Mouse (Mus musculus) neural tube, embryonic 15.5 days (tissue): ENCODE data around the gene Map7. TPM values are rescaled to one million over a fixed set of nuclear protein-coding genes. Genes with fewer than 3 reads are reported as not detected.

Experiments used
- ATAC-seq: fragments of 200-750 bp; cut with Nextera tagmentation; 2 replicates; pipeline ENCODE4 v1.8.0; 2017; ENCODE audit warnings: mild to moderate bottlenecking, moderate TSS enrichment, moderate library complexity; ENCODE audit not compliant: low FRiP score
- H3K27ac ChIP-seq: fragments of 300-500 bp; sonication (generic); replicated peaks from 2 replicates; pipeline ENCODE4 v1.5.1; 2015; ENCODE audit warnings: mild to moderate bottlenecking, inconsistent platforms
- H3K27me3 ChIP-seq: fragments of 300-500 bp; sonication (generic); replicated peaks from 2 replicates; pipeline ENCODE4 v1.6.1; 2015; ENCODE audit warnings: inconsistent platforms
- H3K36me3 ChIP-seq: fragments of 300-500 bp; sonication (generic); 2 replicates; pipeline ENCODE4 v1.6.1; 2015; ENCODE audit warnings: inconsistent platforms
- H3K4me1 ChIP-seq: fragments of 300-500 bp; sonication (generic); 2 replicates; pipeline ENCODE4 v1.6.1; 2015; ENCODE audit warnings: inconsistent platforms
- H3K4me2 ChIP-seq: fragments of 300-500 bp; sonication (generic); 2 replicates; pipeline ENCODE4 v1.6.1; 2015; ENCODE audit warnings: inconsistent platforms, mild to moderate bottlenecking, moderate library complexity
- H3K4me3 ChIP-seq: fragments of 300-500 bp; sonication (generic); replicated peaks from 2 replicates; pipeline ENCODE4 v1.5.1; 2015; ENCODE audit warnings: mild to moderate bottlenecking, inconsistent platforms
- H3K9ac ChIP-seq: fragments of 300-500 bp; sonication (generic); replicated peaks from 2 replicates; pipeline ENCODE4 v1.6.1; 2015; ENCODE audit warnings: mild to moderate bottlenecking, inconsistent platforms
- H3K9me3 ChIP-seq: fragments of 300-500 bp; sonication (generic); replicated peaks from 2 replicates; pipeline ENCODE4 v1.6.1; 2016; ENCODE audit warnings: inconsistent platforms
- WGBS: fragments of 180-500 bp; shearing (Covaris S2); methylation state at CpG from one replicate; pipeline ENCODE4 v1.1.7; 2015; ENCODE audit warnings: mixed read lengths; 5-methylcytosine and 5-hydroxymethylcytosine counted together
- polyA plus RNA-seq: library from polyadenylated mRNA; unstranded; fragments of >200 nt; fragmentation: Nextera tagmentation; extraction: Ambion mirVana; gene quantifications from 2 replicates; pipeline ENCODE4 v1.2.1, GENCODE M21; 2015

The Map7 gene
- polyA plus RNA-seq, 1 experiment from 2014 or later = 13.9 TPM

DNA sequence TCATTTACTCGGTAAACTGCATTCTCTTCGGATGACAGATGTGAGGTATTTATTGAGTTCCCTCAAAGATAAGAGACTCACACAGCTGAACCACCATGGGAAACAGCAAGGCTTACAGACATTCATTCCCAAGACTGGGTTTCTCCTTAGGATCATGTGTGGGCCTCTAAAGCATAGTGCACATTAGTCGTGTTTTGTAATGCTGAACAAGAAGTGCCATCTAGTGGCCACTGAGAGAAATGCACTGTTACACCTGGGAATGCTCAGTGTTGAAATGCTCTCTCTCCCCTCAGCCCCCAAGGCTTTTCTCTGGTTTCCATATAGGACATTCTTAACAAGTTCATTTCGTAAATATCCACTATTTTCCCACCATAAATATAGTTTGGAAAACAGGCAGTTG lies 23.0 kb upstream of the Map7 start:
- H3K9ac ChIP-seq = no peak overlapping the region
- WGBS = 47% methylated on average over 4 of the region's 4 CpGs
- no peak overlapping the region for H3K4me3 ChIP-seq
- no peaks in the 10 kb centered on the region for H3K27me3 ChIP-seq
- ATAC-seq = 0 out of 2 replicates have a peak, but pooled peaks have one; percentile 50
- peaks cover 6% of the 10 kb centered on the region; the same call in 1 of the 2 replicates for H3K4me1 ChIP-seq
- H3K9me3 ChIP-seq = no peaks in the 10 kb centered on the region
- H3K4me2 ChIP-seq = no peak overlapping the region
- no peak overlapping the region for H3K27ac ChIP-seq
- no peaks in the 10 kb centered on the region for H3K36me3 ChIP-seq

DNA sequence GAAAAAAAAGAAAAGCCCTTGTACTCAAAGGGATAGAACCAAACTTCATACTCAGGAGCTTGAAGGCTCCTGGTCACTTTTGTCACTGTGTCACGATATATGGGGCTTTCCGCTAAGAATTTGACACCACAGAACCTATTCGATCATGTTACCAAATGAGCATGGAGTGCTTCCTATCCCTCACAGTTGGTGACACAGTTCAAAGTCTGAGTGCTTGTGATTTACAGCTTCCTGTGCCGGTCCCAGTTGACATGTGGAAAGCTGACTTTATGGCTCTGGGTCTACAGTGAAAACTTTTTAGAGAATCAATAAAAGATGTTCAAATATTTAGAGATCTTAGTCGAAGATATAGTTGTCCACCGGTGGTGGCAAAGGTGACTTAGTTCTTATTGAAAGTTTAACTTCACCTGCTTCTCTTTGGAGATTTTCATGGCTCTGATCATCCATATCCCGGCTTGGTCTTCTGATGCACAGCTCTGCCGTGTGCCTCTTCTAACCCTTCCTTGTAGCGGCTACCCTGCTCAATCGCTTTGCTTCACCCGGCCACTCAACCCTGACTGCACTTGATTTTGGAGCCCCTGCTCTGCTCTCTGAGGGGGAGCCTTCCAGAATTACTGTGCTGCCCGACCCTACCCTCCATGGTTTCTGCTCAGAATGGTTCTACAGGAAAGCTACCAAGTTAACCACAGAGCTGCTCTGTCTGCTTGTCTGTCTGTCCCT lies 15.2 kb upstream of the Map7 start:
- Histone ChIP-seq H3K27ac (no peak overlapping the region), H3K4me3 (no peak overlapping the region), H3K9me3 (no peaks in the 10 kb centered on the region), H3K4me2 (no peak overlapping the region), H3K4me1 (no peaks in the 10 kb centered on the region), H3K9ac (no peak overlapping the region), H3K36me3 (no peaks in the 10 kb centered on the region), H3K27me3 (no peaks in the 10 kb centered on the region)
- ATAC-seq = no peak
- 87% methylated on average over 12 of the region's 12 CpGs for WGBS

DNA sequence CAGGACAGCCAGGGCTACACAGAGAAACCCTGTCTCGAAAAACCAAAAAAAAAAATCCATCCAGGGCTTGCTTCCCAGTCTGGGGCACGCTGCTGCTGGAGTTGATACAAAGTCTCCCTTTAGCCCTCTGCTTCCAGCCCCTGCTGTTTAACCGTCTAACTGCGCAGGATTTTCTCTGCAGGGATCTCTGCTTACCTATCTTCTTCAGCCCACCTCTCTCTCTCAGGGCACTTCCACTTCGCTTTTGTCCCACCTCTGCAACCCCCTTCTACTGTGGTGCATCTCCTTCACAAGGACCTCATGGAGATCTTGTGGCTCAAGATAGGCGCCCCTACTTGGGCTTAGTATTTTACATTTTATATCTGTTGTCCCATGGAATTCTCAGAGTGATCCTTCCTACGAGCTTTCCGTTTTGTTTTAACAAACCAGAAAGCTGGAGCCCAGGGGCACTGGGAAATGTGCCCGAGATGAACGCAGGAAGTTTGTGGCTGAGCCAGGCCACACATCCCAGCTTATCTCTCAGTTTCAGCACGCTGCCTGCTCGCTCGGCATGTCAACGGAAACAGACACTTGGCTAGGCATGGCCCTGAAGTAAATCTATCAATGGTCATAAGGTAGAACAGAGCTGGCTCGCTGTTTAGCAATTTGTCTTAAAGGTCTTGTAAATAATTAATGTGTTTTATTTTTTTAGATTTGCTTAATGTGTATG lies 12.8 kb upstream of the Map7 start:
- Histone ChIP-seq H3K27ac (no peak overlapping the region), H3K4me2 (no peak overlapping the region), H3K4me1 (no peaks in the 10 kb centered on the region), H3K9ac (no peak overlapping the region), H3K9me3 (no peaks in the 10 kb centered on the region), H3K4me3 (no peak overlapping the region), H3K27me3 (no peaks in the 10 kb centered on the region), H3K36me3 (no peaks in the 10 kb centered on the region)
- 79% methylated on average over 15 of the region's 15 CpGs for WGBS
- ATAC-seq = no peak

DNA sequence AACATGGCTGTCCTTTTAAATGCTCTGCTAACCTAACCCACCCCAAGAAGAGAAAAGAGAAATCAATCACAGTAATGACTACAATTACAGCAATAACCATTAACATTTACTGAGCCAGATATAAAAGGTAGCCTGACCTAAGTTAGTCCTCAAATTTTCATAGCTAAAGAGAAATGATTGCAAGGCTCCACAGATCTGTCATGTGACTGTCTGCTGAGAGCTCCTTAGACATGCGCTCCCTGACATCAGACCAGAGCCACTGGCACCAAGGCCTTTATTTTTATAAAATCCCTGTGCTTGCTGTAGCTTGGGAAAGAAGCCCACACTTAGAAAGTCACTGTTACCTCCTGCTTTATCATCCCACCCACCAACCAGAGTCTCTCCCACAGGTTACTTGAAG lies 11.8 kb upstream of the Map7 start:
- Histone ChIP-seq H3K9me3 (no peaks in the 10 kb centered on the region), H3K27me3 (no peaks in the 10 kb centered on the region), H3K4me1 (no peaks in the 10 kb centered on the region), H3K4me2 (no peak overlapping the region), H3K36me3 (no peaks in the 10 kb centered on the region), H3K27ac (no peak overlapping the region), H3K4me3 (no peak overlapping the region), H3K9ac (no peak overlapping the region)
- 85% methylated on average over 1 of the region's 1 CpGs for WGBS
- ATAC-seq = no peak

DNA sequence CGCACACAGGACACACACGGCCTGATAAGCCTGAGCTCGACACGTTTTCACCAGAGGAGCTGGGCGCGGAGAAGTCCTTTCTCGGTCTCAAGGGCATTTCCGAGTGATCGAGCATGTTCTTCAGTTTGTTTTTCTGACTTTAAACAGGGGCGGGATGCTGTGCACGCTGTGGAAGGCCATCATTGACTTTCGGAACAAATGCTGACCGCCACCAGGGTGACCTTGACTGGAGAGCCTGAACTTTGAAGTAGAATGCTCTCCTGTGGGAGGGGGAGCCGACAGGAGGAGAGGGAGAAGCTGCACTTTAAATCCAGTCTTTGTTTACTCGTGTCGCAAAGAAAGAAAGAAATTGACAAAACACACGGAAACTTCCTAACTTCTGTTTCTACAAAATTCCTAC lies 6.9 kb upstream of the Map7 start:
- 42% methylated on average over 17 of the region's 17 CpGs for WGBS
- no peak overlapping the region for H3K27ac ChIP-seq
- no peaks in the 10 kb centered on the region for H3K36me3 ChIP-seq
- no peaks in the 10 kb centered on the region for H3K9me3 ChIP-seq
- no peak overlapping the region for H3K4me3 ChIP-seq
- H3K9ac ChIP-seq = no peak overlapping the region
- H3K4me1 ChIP-seq = no peaks in the 10 kb centered on the region
- H3K4me2 ChIP-seq = peak overlapping the region; percentile 9; the same call in 1 of the 2 replicates
- peaks cover 1% of the 10 kb centered on the region for H3K27me3 ChIP-seq
- ATAC-seq = no peak

DNA sequence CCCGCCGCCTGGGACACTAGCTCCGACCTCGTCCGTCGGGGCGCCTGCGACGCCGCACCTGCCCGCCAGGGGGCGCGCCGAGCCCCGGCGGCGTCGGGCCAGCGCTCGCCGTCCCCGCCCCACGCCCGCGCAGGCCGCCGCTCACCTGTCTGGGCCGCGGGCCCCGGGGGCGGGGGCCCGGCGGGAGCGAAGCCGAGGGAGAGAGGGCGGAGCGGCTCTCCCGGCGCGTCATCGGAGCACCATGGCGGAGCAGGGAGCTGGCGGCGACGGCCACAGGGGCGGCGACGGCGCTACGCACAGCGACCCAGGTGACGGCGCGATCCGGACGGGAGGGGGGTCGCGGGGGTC lies 476 bp downstream of the Map7 start:
- no peaks in the 10 kb centered on the region for H3K36me3 ChIP-seq
- peaks cover 20% of the 10 kb centered on the region for H3K4me1 ChIP-seq
- H3K27ac ChIP-seq = no peak overlapping the region
- WGBS = under 1% methylated on average over 38 of the region's 58 CpGs
- H3K4me3 ChIP-seq = peak overlapping the region; percentile 67
- no peaks in the 10 kb centered on the region for H3K9me3 ChIP-seq
- H3K9ac ChIP-seq = peak overlapping the region; percentile 53
- peak; percentile 69 for ATAC-seq
- peak overlapping the region; percentile 97 for H3K4me2 ChIP-seq
- peaks cover 34% of the 10 kb centered on the region for H3K27me3 ChIP-seq

DNA sequence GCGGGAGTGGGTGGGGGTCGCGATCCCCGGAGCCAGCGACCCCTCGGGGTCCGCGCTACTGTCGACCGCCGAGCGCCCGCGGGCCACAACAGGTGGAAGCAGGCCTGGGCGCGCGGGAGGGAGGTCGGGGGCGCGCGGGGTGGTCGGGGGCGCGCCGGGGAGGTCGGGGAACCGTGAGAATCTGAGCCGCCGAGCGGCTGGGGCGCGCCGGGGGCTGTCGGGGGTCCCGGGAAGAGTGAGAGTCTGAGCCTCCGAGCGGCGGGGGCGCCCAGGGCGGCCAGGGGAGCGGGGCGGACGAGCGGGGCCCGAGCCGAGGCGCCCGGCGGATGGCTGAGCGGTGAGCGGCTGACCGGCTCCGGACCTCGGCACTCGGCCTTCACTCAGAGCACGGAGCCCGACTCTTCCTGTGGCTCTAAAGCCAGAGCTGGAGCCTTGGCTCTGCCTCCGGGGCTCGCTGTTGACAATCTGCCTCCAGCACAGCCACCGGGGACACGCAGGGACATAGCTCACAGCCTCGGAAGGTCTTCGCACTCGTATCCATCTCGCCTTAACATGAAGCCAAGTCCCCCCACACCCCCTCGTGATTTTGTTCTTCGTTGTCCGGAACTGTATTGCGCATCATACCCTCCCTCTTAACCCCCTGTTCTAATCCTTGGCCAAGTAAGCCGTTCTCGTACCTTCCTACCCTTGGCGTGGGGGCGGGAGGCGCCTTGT lies 1.0 kb downstream of the Map7 start:
- peak; percentile 69 for ATAC-seq
- Histone ChIP-seq H3K4me3 (peak overlapping the region; percentile 67), H3K27me3 (peaks cover 34% of the 10 kb centered on the region), H3K27ac (no peak overlapping the region), H3K4me1 (peaks cover 20% of the 10 kb centered on the region), H3K9ac (peak overlapping the region; percentile 53), H3K9me3 (no peaks in the 10 kb centered on the region), H3K4me2 (peak overlapping the region; percentile 97), H3K36me3 (no peaks in the 10 kb centered on the region)
- WGBS = under 1% methylated on average over 48 of the region's 74 CpGs

DNA sequence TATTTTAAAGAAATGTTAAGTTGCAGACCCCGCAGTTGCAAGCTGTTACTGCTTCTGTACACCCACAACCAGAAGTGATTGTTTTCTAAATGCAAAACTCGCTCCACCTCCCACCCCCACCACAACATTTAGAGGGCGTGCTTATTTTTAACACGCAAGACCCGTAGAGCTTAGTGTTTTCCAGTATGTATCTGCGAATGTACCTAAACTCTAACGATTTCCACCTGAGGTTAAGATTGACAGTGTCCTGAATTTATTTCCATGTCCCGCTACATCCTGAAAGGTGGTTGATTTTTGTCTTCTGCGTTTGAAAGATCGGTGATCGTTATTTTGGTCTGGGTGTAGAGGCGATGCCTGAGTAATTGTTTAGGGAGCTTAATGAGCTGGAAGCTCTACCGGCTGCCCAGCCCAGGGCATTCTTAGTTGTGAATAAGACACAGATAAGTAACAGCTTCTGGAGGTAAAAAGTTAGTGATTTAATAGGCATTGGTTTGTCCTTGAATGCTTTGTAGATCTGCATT lies 1.6 kb downstream of the Map7 start:
- Histone ChIP-seq H3K36me3 (no peaks in the 10 kb centered on the region), H3K9me3 (no peaks in the 10 kb centered on the region), H3K9ac (peak overlapping the region; percentile 53), H3K27ac (no peak overlapping the region), H3K27me3 (peaks cover 34% of the 10 kb centered on the region), H3K4me3 (peak overlapping the region; percentile 67), H3K4me1 (peaks cover 20% of the 10 kb centered on the region), H3K4me2 (peak overlapping the region; percentile 97)
- ATAC-seq = no peak
- WGBS = 1% methylated on average over 13 of the region's 13 CpGs

DNA sequence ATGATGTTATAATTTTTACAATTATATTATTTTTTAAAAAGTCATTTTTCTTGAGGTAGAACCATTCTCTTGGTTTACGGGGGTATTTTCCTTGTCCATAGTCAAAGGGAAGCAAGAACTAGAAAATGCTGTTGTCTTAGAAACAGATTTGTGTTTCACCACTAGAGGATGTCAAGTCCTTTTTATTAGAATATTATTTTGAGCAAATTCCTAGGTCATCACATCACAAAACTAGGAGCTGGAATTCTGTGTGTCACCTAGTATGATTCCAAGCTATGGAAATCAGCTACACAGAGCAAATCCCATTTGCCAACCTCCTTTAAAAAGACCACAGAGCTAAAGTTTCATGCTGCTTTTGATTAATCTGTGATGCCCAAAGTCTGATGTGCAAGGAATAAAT lies 3.9 kb downstream of the Map7 start:
- Histone ChIP-seq H3K27me3 (peaks cover 25% of the 10 kb centered on the region), H3K9ac (no peak overlapping the region), H3K4me1 (peaks cover 20% of the 10 kb centered on the region), H3K36me3 (no peaks in the 10 kb centered on the region), H3K27ac (no peak overlapping the region), H3K9me3 (no peaks in the 10 kb centered on the region), H3K4me3 (no peak overlapping the region), H3K4me2 (no peak overlapping the region)
- no peak for ATAC-seq
- 85% methylated on average over 1 of the region's 1 CpGs for WGBS

DNA sequence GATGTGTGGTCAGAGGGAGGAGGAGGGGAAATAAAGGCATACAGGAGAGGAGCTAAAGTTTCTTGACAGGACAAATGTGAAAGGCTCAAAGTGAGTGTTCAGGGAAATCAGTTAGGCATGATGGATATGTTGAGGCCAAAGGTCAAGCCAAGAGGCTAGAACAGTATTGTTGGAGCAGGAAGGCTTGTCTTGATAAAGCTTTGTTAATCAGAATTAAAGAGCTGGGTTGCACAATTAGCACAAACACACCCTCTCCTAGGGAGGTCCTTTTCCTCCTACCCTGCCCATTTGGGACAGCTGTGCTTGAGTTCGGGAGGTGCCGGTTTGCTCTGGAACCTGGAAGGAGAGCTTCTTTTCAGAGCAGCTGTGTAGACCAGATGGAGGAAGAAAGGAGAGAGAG lies 5.2 kb downstream of the Map7 start:
- no peak overlapping the region for H3K27ac ChIP-seq
- peaks cover 14% of the 10 kb centered on the region for H3K4me1 ChIP-seq
- H3K4me2 ChIP-seq = no peak overlapping the region
- no peak for ATAC-seq
- H3K4me3 ChIP-seq = no peak overlapping the region
- no peak overlapping the region for H3K9ac ChIP-seq
- no peaks in the 10 kb centered on the region for H3K9me3 ChIP-seq
- no peaks in the 10 kb centered on the region for H3K36me3 ChIP-seq
- H3K27me3 ChIP-seq = peaks cover 12% of the 10 kb centered on the region
- 34% methylated on average over 2 of the region's 2 CpGs for WGBS

DNA sequence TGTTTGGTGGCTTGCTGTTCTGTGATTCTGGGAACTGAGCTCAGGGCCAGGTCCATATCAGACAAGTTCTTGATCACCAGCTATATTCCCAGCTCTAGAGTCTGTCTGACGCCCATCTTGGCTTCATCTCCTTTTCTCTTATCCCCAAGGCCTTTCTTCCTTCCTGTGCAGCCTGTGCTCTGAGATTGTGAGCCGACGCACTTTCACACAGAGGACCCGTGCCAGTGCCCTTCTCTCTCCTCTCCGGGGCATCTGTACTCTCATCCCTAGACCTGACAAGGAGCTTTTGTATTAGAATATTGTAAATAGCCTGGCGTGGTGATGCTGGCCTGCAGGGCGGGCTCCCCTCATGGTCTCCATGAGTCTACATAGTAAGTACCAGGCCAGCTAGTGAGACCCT lies 7.1 kb downstream of the Map7 start:
- WGBS = 84% methylated on average over 7 of the region's 7 CpGs
- H3K27me3 ChIP-seq = peaks cover under 1% of the 10 kb centered on the region; the same call in 1 of the 2 replicates

More for the DNA sequence above, 7.1 kb downstream of the Map7 start:
- no peak for ATAC-seq
- Histone ChIP-seq H3K4me1 (no peaks in the 10 kb centered on the region), H3K4me2 (no peak overlapping the region), H3K4me3 (no peak overlapping the region), H3K9me3 (no peaks in the 10 kb centered on the region), H3K27ac (no peak overlapping the region), H3K9ac (no peak overlapping the region), H3K36me3 (no peaks in the 10 kb centered on the region)
